In the genomic region with DNA sequence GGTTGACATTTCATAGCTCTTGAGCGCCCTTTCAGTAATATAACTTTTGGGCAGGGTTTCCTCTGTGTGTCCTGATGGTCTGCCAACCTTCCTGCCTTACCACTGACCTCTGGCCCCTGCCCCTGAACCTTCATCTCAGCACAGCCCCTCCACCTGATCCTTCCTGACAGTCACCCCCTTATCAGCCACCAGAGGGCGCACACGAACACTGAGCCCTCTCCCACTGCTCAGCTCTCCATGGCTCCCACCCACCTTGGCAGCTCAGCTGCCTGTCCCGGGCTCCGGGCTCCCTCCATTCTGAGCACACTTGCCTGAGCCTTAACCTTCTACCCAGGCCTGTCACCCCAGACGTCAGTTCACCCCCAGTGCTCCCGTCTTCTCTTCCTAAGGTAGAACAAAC, we compare ENCODE assay signal across 8 mouse cellular contexts. TPM values are rescaled to one million over a fixed set of nuclear protein-coding genes. Genes with fewer than 3 reads are reported as not detected.
DNase-seq lines count a peak whose midpoint lies in the region; ATAC-seq and TF ChIP-seq lines count a peak whose summit lies in the region.
"Had no signal": no experiment of that assay in that cellular context is flagged by ENCODE, and none has a peak within 500 bp of the region (broad histone marks: within the 10 kb centered on the region; RNA-seq: fewer than 3 reads in every experiment).

No protein-coding gene starts in this region.

- peaks cover 18% of the 10 kb centered on the region for H3K4me1 ChIP-seq in midbrain, embryonic 14.5 days (ENCODE audit: control insufficient read depth, insufficient read depth, low read length)
- H3K4me1 ChIP-seq in midbrain, embryonic 13.5 days (replicated peaks): peaks cover 30% of the 10 kb centered on the region
- peaks cover 8% of the 10 kb centered on the region; the same call in 1 of the 2 replicates for H3K4me1 ChIP-seq in hindbrain, postnatal 0 days (ENCODE audit: insufficient read depth, low read length)
- H3K4me1 ChIP-seq in lung, embryonic 15.5 days: peaks cover 59% of the 10 kb centered on the region

- DNase-seq in midbrain, embryonic 14.5 days: peak; percentile 85
- peak; percentile 63 for DNase-seq in adipocyte (ENCODE audit: low spot score)
- DNase-seq in hindbrain, postnatal 0 days (ENCODE audit: low spot score): peak; percentile 77
- DNase-seq in splenic B cell, adult 2 months (ENCODE audit: low read depth, low spot score): peak; percentile 84

- 3% methylated on average over 7 of the region's 7 CpGs for WGBS in midbrain, embryonic 14.5 days
- WGBS in midbrain, embryonic 13.5 days: 5% methylated on average over 7 of the region's 7 CpGs
- WGBS in hindbrain, postnatal 0 days: 3% methylated on average over 7 of the region's 7 CpGs
- WGBS in lung, embryonic 15.5 days: 4% methylated on average over 7 of the region's 7 CpGs

- H3K4me2 ChIP-seq in midbrain, embryonic 14.5 days (ENCODE audit: low read length): no peak overlapping the region
- no peak overlapping the region for H3K4me2 ChIP-seq in midbrain, embryonic 13.5 days (replicated peaks)
- no peak overlapping the region for H3K4me2 ChIP-seq in hindbrain, postnatal 0 days (ENCODE audit: low read depth, low read length)
- H3K4me2 ChIP-seq in lung, embryonic 15.5 days: peak overlapping the region; percentile 46
- H3K4me2 ChIP-seq: hindbrain, embryonic 15.5 days had no signal

- ATAC-seq in midbrain, embryonic 14.5 days (ENCODE audit: low FRiP score, low TSS enrichment): no peak
- no peak for ATAC-seq in midbrain, embryonic 13.5 days
- 0 out of 2 replicates have a peak, but pooled peaks have one; percentile 12 for ATAC-seq in common myeloid progenitor, adult 5-6 weeks (replicated peaks; ENCODE audit: low read depth, poor library complexity, severe bottlenecking)
- no peak for ATAC-seq in hindbrain, postnatal 0 days
- ATAC-seq in lung, embryonic 15.5 days (ENCODE audit: borderline replicate concordance, extremely low read depth, low FRiP score, low TSS enrichment): no peak

- no peaks in the 10 kb centered on the region for H3K9me3 ChIP-seq in midbrain, embryonic 14.5 days (ENCODE audit: control insufficient read depth, low read length)
- H3K9me3 ChIP-seq in midbrain, embryonic 13.5 days: no peaks in the 10 kb centered on the region
- H3K9me3 ChIP-seq in hindbrain, postnatal 0 days (ENCODE audit: low read length): no peaks in the 10 kb centered on the region
- no peaks in the 10 kb centered on the region for H3K9me3 ChIP-seq in lung, embryonic 15.5 days
- H3K9me3 ChIP-seq: hindbrain, embryonic 15.5 days had no signal

- no peaks in the 10 kb centered on the region for H3K36me3 ChIP-seq in midbrain, embryonic 14.5 days (ENCODE audit: control insufficient read depth, insufficient read depth, low read length)
- no peaks in the 10 kb centered on the region for H3K36me3 ChIP-seq in midbrain, embryonic 13.5 days
- H3K36me3 ChIP-seq in hindbrain, postnatal 0 days (ENCODE audit: insufficient read depth, low read length): no peaks in the 10 kb centered on the region
- no peaks in the 10 kb centered on the region for H3K36me3 ChIP-seq in lung, embryonic 15.5 days
- H3K36me3 ChIP-seq in splenic B cell, adult 2 months (ENCODE audit: control insufficient read depth, insufficient read depth, low read length, poor library complexity, severe bottlenecking): no peaks in the 10 kb centered on the region
- H3K36me3 ChIP-seq: hindbrain, embryonic 15.5 days had no signal

- peak; percentile 96 for TF ChIP-seq CTCF in hindbrain, postnatal 0 days (IDR thresholded peaks at IDR 0.05; ENCODE audit: low read depth)

- H3K4me3 ChIP-seq in midbrain, embryonic 14.5 days (replicated peaks; ENCODE audit: low read depth, low read length): no peak overlapping the region
- H3K4me3 ChIP-seq in midbrain, embryonic 13.5 days (replicated peaks): no peak overlapping the region
- H3K4me3 ChIP-seq in hindbrain, postnatal 0 days (ENCODE audit: low read length): no peak overlapping the region
- peak overlapping the region; percentile 33; the same call in 1 of the 2 replicates for H3K4me3 ChIP-seq in lung, embryonic 15.5 days
- H3K4me3 ChIP-seq: hindbrain, embryonic 15.5 days had no signal

- no peak overlapping the region for H3K9ac ChIP-seq in midbrain, embryonic 14.5 days (replicated peaks; ENCODE audit: low read length)
- no peak overlapping the region for H3K9ac ChIP-seq in midbrain, embryonic 13.5 days (replicated peaks)
- H3K9ac ChIP-seq in hindbrain, postnatal 0 days (replicated peaks; ENCODE audit: low read length): no peak overlapping the region
- H3K9ac ChIP-seq in lung, embryonic 15.5 days: no peak overlapping the region
- H3K9ac ChIP-seq: hindbrain, embryonic 15.5 days had no signal

- peaks cover 31% of the 10 kb centered on the region for H3K27me3 ChIP-seq in midbrain, embryonic 14.5 days (ENCODE audit: control insufficient read depth, insufficient read depth, low read length)
- H3K27me3 ChIP-seq in midbrain, embryonic 13.5 days: peaks cover 38% of the 10 kb centered on the region
- peaks cover 6% of the 10 kb centered on the region; the same call in 1 of the 2 replicates for H3K27me3 ChIP-seq in hindbrain, postnatal 0 days (ENCODE audit: insufficient read depth, low read length)
- peaks cover 24% of the 10 kb centered on the region for H3K27me3 ChIP-seq in lung, embryonic 15.5 days
- no peaks in the 10 kb centered on the region for H3K27me3 ChIP-seq in splenic B cell, adult 2 months (ENCODE audit: control insufficient read depth, insufficient read depth, low read length, poor library complexity, severe bottlenecking)

- no peak overlapping the region for H3K27ac ChIP-seq in midbrain, embryonic 14.5 days (replicated peaks; ENCODE audit: low read depth, low read length)
- no peak overlapping the region for H3K27ac ChIP-seq in midbrain, embryonic 13.5 days
- no peak overlapping the region for H3K27ac ChIP-seq in hindbrain, postnatal 0 days
- peak overlapping the region; percentile 91 for H3K27ac ChIP-seq in lung, embryonic 15.5 days
- H3K27ac ChIP-seq: hindbrain, embryonic 15.5 days had no signal

RNA-seq across cellular contexts. Expression of gene Tjp3, which starts 2.1 kb away (rescaled TPM):
- 4.4 and 5.7 TPM in 2 replicates for polyA plus RNA-seq in midbrain, embryonic 14.5 days (2014; fragmentation: Nextera tagmentation; extraction: Ambion mirVana)
- polyA plus RNA-seq in midbrain, embryonic 13.5 days (2015; fragmentation: Nextera tagmentation; extraction: Ambion mirVana): 4.9 and 5.5 TPM in 2 replicates
- total RNA-seq in common myeloid progenitor, adult 5-6 weeks (2017): 3.5 and 4.4 TPM in 2 replicates
- 2.9 and 6.0 TPM in 2 replicates for total RNA-seq in hindbrain, postnatal 0 days (2014; rRNA removed)
- 3.9 and 5.2 TPM in 2 replicates for polyA plus RNA-seq in hindbrain, postnatal 0 days (2015; fragmentation: Nextera tagmentation; extraction: Ambion mirVana)
- 26.4 and 28.8 TPM in 2 replicates for polyA plus RNA-seq in lung, embryonic 15.5 days (2015; fragmentation: Nextera tagmentation; extraction: Ambion mirVana)

RNA-seq across cellular contexts. Expression of gene Pip5k1c, which starts 3.5 kb away (rescaled TPM):
- polyA plus RNA-seq in midbrain, embryonic 14.5 days (2014; fragmentation: Nextera tagmentation; extraction: Ambion mirVana): 102 and 132 TPM in 2 replicates
- 92.8 and 99.6 TPM in 2 replicates for polyA plus RNA-seq in midbrain, embryonic 13.5 days (2015; fragmentation: Nextera tagmentation; extraction: Ambion mirVana)
- 24.4 and 36.8 TPM in 2 replicates for total RNA-seq in common myeloid progenitor, adult 5-6 weeks (2017)
- total RNA-seq in hindbrain, postnatal 0 days (2014; rRNA removed): 223 and 242 TPM in 2 replicates
- 97.4 and 108 TPM in 2 replicates for polyA plus RNA-seq in hindbrain, postnatal 0 days (2015; fragmentation: Nextera tagmentation; extraction: Ambion mirVana)
- 45.4 and 47.0 TPM in 2 replicates for polyA plus RNA-seq in lung, embryonic 15.5 days (2015; fragmentation: Nextera tagmentation; extraction: Ambion mirVana)

RNA-seq across cellular contexts. Expression of gene Apba3, which starts 22.5 kb away (rescaled TPM):
- 25.1 and 27.5 TPM in 2 replicates for polyA plus RNA-seq in midbrain, embryonic 14.5 days (2014; fragmentation: Nextera tagmentation; extraction: Ambion mirVana)
- 27.9 and 30.8 TPM in 2 replicates for polyA plus RNA-seq in midbrain, embryonic 13.5 days (2015; fragmentation: Nextera tagmentation; extraction: Ambion mirVana)
- total RNA-seq in common myeloid progenitor, adult 5-6 weeks (2017): 12.1 and 14.5 TPM in 2 replicates
- 61.0 and 63.6 TPM in 2 replicates for total RNA-seq in hindbrain, postnatal 0 days (2014; rRNA removed)
- 24.0 and 27.6 TPM in 2 replicates for polyA plus RNA-seq in hindbrain, postnatal 0 days (2015; fragmentation: Nextera tagmentation; extraction: Ambion mirVana)
- 60.7 and 66.5 TPM in 2 replicates for polyA plus RNA-seq in lung, embryonic 15.5 days (2015; fragmentation: Nextera tagmentation; extraction: Ambion mirVana)

RNA-seq across cellular contexts. Expression of gene Mrpl54, which starts 22.5 kb away (rescaled TPM):
- polyA plus RNA-seq in midbrain, embryonic 14.5 days (2014; fragmentation: Nextera tagmentation; extraction: Ambion mirVana): 121 and 152 TPM in 2 replicates
- 138 and 148 TPM in 2 replicates for polyA plus RNA-seq in midbrain, embryonic 13.5 days (2015; fragmentation: Nextera tagmentation; extraction: Ambion mirVana)
- total RNA-seq in common myeloid progenitor, adult 5-6 weeks (2017): 132 and 198 TPM in 2 replicates
- total RNA-seq in hindbrain, postnatal 0 days (2014; rRNA removed): 106 and 113 TPM in 2 replicates
- 159 and 170 TPM in 2 replicates for polyA plus RNA-seq in hindbrain, postnatal 0 days (2015; fragmentation: Nextera tagmentation; extraction: Ambion mirVana)
- polyA plus RNA-seq in lung, embryonic 15.5 days (2015; fragmentation: Nextera tagmentation; extraction: Ambion mirVana): 208 and 225 TPM in 2 replicates

RNA-seq across cellular contexts. Expression of gene Cactin, which starts 31.6 kb away (rescaled TPM):
- polyA plus RNA-seq in midbrain, embryonic 14.5 days (2014; fragmentation: Nextera tagmentation; extraction: Ambion mirVana): 22.6 and 22.8 TPM in 2 replicates
- 35.5 and 35.8 TPM in 2 replicates for polyA plus RNA-seq in midbrain, embryonic 13.5 days (2015; fragmentation: Nextera tagmentation; extraction: Ambion mirVana)
- total RNA-seq in common myeloid progenitor, adult 5-6 weeks (2017): 27.9 and 35.1 TPM in 2 replicates
- total RNA-seq in hindbrain, postnatal 0 days (2014; rRNA removed): 24.3 and 46.2 TPM in 2 replicates
- 19.6 and 20.2 TPM in 2 replicates for polyA plus RNA-seq in hindbrain, postnatal 0 days (2015; fragmentation: Nextera tagmentation; extraction: Ambion mirVana)
- polyA plus RNA-seq in lung, embryonic 15.5 days (2015; fragmentation: Nextera tagmentation; extraction: Ambion mirVana): 48.4 and 49.9 TPM in 2 replicates
